Mouse (Mus musculus): ENCODE measurements at regions not wholly inside any gene's neighbourhood (a gene's known extent, or its start where the extent isn't known, plus 50 kb on each side); places are given as distances from the start of the nearest gene placed in this dataset.

GRCm38 (mm10) chr12:106524411-106524810, 514.4 kb downstream of the Vrk1 start:
- TF ChIP-seq POLR2A (IDR thresholded peaks at IDR 0.05; ENCODE audit: control insufficient read depth in 1 of 2, insufficient read depth in 1 of 2, low read depth in 1 of 2, low read length in 2 of 2, poor library complexity in 1 of 2) (no peak), NELFE (IDR thresholded peaks at IDR 0.05; ENCODE audit: low read depth, low read length) (no peak), KAT2A (conservative IDR thresholded peaks at IDR 0.05; ENCODE audit: low read depth, low read length) (no peak), HCFC1 (IDR thresholded peaks at IDR 0.05; ENCODE audit: low read depth, low read length) (no peak)
